Mouse (Mus musculus): ENCODE measurements around the gene Sbno2. TPM values are rescaled to one million over a fixed set of nuclear protein-coding genes. Genes with fewer than 3 reads are reported as not detected.

Sbno2 gene
- total RNA-seq (2021): 10 to 100 TPM; 21.4 to 22.1 TPM
- long read RNA-seq, experiment 1, partial matches to known transcripts: 7 of 26 reads
- long read RNA-seq, experiment 1, other reads (novel, unspliced or antisense): 19 of 26 reads
- long read RNA-seq, experiment 2, partial matches to known transcripts: 13 of 26 reads
- long read RNA-seq, experiment 2, other reads (novel, unspliced or antisense): 13 of 26 reads

DNA sequence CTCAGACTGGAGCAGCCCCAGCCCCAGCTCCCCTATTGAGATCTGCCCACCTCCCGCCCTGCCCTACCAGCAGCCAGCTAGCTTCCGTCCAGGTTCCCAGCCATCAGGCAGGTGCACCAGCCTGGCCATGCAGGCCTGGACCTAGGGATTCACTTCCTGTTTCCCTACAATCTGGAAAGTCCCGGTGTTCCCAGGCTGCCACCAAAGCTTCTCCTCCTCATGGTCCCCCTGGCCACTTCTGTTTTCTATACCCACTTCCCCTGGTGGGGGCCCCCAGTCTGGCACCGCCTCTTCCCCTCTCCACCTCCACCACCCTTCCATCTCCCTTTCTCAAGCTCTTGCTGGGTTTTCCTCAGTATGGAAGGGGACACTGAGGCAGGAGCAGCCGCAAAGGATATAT, at the start of gene Sbno2:
Gene Sbno2, minus strand, starts transcription at position 112 of the 400 bp plus-strand sequence.
- no peak for TF ChIP-seq CTCF (IDR thresholded peaks at IDR 0.05)
- Histone ChIP-seq H3K4me3 (no peak within 1 kb of the TSS), H3K27ac (no peak within 1 kb of the TSS)
- DNase-seq (ENCODE audit: extremely low spot score in 1 of 2, low spot score in 2 of 2): no peak
- intact Hi-C loops (cut with DNase I): no loop called here

DNA sequence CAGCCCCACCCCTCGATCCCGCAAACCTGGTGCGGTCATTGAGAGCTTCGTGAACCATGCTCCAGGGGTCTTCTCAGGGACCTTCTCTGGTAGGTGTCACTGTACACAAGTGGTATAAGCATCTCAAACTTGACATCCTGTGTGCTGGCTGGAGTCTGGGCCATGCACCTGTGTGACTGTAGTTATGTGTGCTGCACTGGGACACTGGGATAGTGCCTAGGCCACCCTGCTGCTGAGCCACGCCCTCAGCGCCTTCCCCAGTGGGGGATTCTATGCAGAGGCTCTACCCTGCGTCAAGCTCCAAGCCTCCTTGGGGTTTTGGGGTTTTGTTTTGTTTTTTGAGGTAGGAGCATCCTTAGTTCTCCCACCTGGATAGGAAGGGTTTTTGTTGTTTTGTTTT, 49.0 kb upstream of the Sbno2 start:
- Histone ChIP-seq H3K4me3 (no peak overlapping the region), H3K27ac (peak overlapping the region; percentile 97; the same call in 1 of the 2 replicates)
- intact Hi-C loops (cut with DNase I): no loop called here
- no peak for TF ChIP-seq CTCF (IDR thresholded peaks at IDR 0.05)
- DNase-seq (ENCODE audit: extremely low spot score in 1 of 2, low spot score in 2 of 2): no peak

DNA sequence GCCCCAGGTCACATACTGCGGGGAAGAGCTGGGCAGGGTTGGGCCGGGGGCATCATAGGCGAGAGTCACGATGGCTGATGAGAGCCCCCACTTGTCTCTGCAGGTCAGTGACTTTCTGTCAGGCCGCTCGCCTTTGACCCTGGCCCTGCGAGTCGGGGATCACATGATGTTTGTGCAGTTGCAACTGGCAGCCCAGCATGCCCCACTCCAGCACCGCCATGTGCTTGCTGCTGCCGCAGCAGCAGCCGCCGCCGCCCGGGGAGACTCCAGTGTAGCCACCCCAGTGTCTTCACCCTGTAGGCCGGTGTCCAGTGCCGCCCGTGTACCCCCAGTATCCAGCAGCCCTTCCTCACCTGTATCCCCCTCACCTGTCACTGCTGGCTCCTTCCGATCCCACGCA, 48.3 kb upstream of the Sbno2 start:
- peak overlapping the region; percentile 97 for H3K27ac ChIP-seq
- no peak for TF ChIP-seq CTCF (IDR thresholded peaks at IDR 0.05)
- intact Hi-C loops (cut with DNase I): no loop called here
- no peak for DNase-seq (ENCODE audit: extremely low spot score in 1 of 2, low spot score in 2 of 2)
- H3K4me3 ChIP-seq: peak overlapping the region; percentile 95; the same call in 1 of the 2 replicates

- intact Hi-C loops (cut with DNase I): no loop called here
- Histone ChIP-seq H3K27ac (peak overlapping the region; percentile 97), H3K4me3 (peak overlapping the region; percentile 95)
- no peak for DNase-seq (ENCODE audit: extremely low spot score in 1 of 2, low spot score in 2 of 2)
- no peak for TF ChIP-seq CTCF (IDR thresholded peaks at IDR 0.05)
Observed at GRCm38 (mm10) chr10:80152873-80153260, 47.5 kb upstream of the Sbno2 start.

DNA sequence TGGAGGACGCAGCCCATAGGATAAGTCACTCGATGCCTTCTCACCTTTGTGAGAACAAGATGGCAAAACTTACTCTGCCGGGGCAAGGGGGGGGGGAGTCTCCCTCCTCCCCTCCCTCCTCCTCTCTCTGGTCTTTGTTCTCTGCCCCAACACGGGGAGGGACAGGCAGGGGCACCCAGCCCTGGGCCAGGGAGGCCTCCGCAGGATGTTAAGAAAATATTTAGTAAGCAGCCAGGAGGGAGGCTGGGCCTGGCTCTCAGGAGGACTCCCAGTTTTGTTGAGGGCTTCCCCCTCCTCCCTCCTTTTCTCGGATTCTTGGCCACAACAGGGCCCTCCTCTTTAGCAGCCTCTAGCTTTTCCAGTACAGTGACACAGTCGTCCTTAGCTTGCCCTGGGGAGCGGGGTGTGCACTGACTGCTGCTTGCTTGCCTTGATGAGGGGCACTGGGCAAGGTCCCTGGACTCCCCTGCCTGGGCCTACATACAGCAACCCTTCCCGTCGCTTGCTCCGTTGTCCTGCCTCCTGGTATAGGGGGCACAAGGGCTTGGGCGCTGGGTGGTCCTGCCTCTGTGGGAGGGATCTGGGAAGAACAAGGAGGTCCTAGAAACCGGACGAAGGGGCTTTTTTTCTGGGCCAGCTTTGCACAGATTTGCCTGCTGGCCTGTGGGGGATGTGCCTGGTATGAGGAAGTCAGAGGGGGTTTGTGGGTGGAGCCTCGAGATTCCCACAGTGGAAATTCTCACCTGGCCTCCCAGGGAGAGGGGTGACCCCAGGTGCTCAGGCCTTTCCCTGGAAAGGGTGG, 46.9 kb upstream of the Sbno2 start:
- peak overlapping the region; percentile 95 for H3K4me3 ChIP-seq
- H3K27ac ChIP-seq: peak overlapping the region; percentile 97
- peak in 1 of 2 experiments; percentile 28 for DNase-seq (ENCODE audit: extremely low spot score in 1 of 2, low spot score in 2 of 2)
- intact Hi-C loops (cut with DNase I): no loop called here
- TF ChIP-seq CTCF (IDR thresholded peaks at IDR 0.05): no peak

GRCm38 (mm10) chr10:80151211-80152034, 46.1 kb upstream of the Sbno2 start:
- peak overlapping the region; percentile 97 for H3K27ac ChIP-seq
- no peak for TF ChIP-seq CTCF (IDR thresholded peaks at IDR 0.05)
- intact Hi-C loops (cut with DNase I): no loop called here
- peak overlapping the region; percentile 95 for H3K4me3 ChIP-seq
- DNase-seq (ENCODE audit: extremely low spot score in 1 of 2, low spot score in 2 of 2): peak in 1 of 2 experiments; percentile 72

DNA sequence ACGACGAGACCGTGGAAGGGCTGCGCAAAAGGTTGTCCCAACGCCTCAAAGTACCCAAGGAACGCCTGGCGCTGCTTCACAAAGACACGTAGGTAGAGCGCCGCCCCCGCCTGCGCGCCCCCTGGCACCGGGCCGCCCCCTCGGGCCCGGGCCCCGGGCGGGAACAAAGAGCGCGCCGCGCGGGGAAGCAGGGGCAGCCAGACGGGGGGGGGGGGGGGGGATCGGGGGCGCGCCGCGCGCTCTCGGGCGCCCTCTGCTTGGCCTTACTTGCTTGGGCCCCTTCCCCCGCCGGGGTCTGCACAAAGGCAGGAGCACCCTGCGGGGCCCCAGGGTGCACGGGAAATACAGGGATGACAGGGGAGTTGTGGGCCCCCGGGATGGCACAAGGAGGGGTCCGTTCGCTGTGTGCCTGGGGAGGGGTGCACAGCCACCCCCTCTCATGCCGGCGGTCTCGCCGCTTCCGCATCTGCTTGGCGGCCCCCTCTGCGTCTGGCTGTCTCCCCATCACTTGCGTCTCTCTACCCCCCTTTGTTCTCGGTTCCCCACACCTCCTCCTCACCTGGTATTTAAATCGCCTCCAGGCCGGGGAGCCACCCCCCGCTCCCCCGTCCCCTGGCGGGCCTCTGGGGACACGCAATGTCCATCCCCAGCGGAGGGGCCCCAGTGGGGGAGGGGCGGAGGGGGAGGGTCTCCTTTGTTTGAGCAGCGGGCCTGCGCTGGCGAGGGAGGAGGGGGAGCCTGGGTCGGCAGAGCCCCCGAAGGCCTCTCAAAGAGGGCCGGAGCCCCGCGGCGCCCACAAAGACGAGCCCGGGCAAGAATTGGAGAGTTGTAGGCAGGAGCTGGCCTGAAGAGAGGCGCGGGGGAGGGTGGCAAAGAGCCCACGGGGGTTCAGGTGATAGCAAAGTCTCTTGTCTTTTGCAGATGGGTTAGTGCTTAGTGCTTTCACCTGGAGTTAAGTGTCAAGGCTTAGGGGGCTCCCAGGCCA, 45.1 kb upstream of the Sbno2 start:
- intact Hi-C loops (cut with DNase I): no loop called here
- Histone ChIP-seq H3K4me3 (peak overlapping the region; percentile 95), H3K27ac (peak overlapping the region; percentile 97)
- no peak for TF ChIP-seq CTCF (IDR thresholded peaks at IDR 0.05)
- DNase-seq (ENCODE audit: extremely low spot score in 1 of 2, low spot score in 2 of 2): peak; percentile 60

- DNase-seq (ENCODE audit: extremely low spot score in 1 of 2, low spot score in 2 of 2): peak; percentile 95 to 98
- no peak for TF ChIP-seq CTCF (IDR thresholded peaks at IDR 0.05)
- Histone ChIP-seq H3K4me3 (peak overlapping the region; percentile 95), H3K27ac (peak overlapping the region; percentile 100)
- intact Hi-C loops (cut with DNase I): loop anchor here (1.0 kb wide), 1 partner anchor 16 kb away; the partner anchor contains the start of gene Cirbp
Observed at GRCm38 (mm10) chr10:80149291-80150225, 44.2 kb upstream of the Sbno2 start.

GRCm38 (mm10) chr10:80148610-80149290, 43.4 kb upstream of the Sbno2 start:
- DNase-seq (ENCODE audit: extremely low spot score in 1 of 2, low spot score in 2 of 2): peak; percentile 95 to 96
- intact Hi-C loops (cut with DNase I): loop anchor here (1.0 kb wide), 1 partner anchor 17 kb away; the partner anchor contains the start of gene Cirbp
- peak overlapping the region; percentile 100 for H3K27ac ChIP-seq
- TF ChIP-seq CTCF (IDR thresholded peaks at IDR 0.05): peak; percentile 73
- peak overlapping the region; percentile 95 for H3K4me3 ChIP-seq
